Mouse (Mus musculus): ENCODE results near the gene Galr3.
A peak's percentile ranks its signal among the peaks of the same experiment; 100 is the strongest.

Gene Galr3

GRCm38 (mm10) chr15:79052366-79052765 lies 10.7 kb downstream of the Galr3 start:
- DNase-seq (ENCODE audit: low spot score) = no peak

DNA sequence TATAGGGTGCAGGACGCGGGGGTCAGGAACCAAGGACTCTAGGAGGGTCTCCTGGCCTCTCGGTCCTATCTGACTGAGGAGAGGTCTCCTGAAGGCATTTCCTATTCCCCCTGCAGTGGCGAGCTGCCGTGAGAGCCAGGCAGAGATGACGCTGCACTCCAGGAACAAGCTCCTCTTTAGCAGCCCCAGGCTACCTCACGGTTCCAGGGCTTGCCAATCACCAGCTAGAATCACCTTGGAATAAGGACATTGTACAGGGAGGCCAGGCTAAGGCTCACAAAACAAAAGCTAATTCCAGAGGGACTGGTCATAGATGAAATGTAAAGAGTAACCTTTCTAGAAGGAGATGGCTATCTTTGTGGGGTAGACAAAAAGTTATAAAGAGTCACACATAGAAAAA lies 14.9 kb downstream of the Galr3 start:
- DNase-seq (ENCODE audit: low spot score) = no peak

GRCm38 (mm10) chr15:79057850-79058249 lies 16.2 kb downstream of the Galr3 start:
- no peak for DNase-seq (ENCODE audit: low spot score)

- no peak for DNase-seq (ENCODE audit: low spot score)
Observed at GRCm38 (mm10) chr15:79060887-79061565, 19.3 kb downstream of the Galr3 start.

DNA sequence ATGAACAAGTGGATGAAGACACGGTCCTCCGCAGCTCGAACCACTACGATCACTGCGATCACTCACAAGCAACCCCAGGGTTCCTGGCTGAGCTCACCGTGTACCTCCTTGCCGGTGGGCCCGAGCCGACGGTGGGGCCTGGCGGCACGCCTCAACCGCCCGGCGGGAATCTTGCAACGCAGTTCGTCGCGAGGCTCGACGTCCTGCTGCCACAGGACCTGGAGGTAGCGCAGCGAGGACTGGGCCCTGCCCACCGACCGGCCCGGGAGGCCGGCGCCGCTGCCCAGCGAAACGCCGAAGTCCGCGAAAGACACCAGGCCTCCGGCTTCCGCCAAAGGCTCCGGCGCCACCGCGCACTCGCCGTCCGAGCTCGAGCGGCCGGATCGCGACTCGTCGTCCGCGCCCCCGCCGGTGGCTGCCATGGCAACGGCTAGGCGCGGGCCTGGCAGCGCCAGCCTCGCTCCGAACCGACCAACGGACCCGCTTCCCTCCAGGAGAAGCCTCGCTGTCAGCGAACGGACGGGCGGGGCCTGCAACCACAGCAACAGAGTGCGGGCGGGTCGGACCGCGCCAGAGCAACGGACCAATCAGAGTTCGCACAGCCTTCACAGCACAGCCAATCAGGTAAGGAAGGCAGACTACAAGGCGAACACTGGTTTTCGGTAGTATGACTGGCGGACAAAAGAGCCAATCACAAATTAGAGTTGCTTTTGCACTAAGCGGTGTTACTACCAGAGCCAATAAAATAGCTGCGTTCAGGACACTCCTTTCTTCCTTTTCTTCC lies 20.9 kb downstream of the Galr3 start, which contains the start of gene Ankrd54:
Gene Ankrd54, minus strand, starts transcription at position 518 of the 784 bp plus-strand sequence.
- peak; percentile 100 for DNase-seq (ENCODE audit: low spot score)

DNA sequence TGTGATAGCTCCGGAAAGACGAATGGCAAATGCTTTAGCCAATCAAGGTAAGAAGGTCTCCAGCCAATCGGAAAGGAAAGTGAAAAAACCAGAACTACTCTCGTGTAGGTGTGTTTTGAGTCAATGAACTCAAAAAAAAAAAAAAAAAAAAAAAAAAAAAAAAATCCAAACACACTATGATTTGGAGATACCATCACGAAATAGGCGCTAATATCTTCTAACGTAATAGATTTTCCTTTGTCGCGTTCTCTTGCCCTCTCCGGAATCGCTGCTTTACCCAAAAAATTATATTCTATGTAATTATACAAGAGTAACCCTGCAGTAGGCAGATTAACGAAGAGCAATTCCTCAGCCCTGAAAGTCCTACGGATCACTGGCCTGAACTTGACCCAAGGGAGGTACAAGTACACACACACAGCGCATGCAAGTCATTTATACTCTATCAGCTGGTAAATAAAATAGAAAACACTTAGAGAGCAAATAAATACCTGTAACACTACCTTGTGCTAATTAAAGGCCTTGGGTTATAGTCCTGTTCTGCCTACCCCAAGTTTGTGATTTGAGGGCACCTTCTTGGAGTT lies 21.6 kb downstream of the Galr3 start:
- no peak for DNase-seq (ENCODE audit: low spot score)

DNA sequence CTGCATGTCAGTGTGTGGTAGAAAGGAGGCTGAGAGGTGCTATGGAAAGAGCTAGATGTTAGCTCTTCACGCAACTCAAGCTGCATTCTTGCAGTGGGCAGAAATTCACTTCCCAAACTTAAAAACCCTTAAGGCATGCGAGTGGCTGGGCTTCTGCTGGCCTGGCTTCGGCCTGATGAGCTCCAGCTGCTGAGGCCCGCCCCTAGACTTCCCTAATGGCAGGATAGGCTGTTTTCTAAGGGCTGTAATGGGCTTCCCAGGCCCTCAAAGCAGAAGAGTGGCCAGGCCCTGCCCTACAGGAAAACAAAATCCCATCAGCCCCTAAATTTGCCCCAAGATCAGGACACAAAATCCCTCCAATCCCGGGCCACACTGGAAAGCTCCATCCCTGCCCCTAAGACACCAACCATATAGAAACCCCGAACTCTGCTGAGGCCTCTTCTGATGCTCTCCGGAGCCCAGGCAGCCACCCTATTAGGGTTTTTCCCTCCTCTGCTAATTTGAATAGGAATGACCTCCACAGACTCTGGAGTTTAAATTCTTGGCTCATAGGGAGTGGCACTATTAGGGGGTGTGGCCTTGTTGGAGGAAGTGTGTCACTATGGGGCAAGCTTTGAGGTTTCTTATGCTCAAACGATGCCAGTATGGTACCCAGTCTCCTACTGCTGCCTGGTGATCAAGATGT lies 23.5 kb downstream of the Galr3 start:
- DNase-seq (ENCODE audit: low spot score) = no peak

- DNase-seq (ENCODE audit: low spot score) = peak; percentile 52
Observed at GRCm38 (mm10) chr15:79066276-79066675, 24.6 kb downstream of the Galr3 start.

GRCm38 (mm10) chr15:79067631-79068030 lies 25.9 kb downstream of the Galr3 start:
- no peak for DNase-seq (ENCODE audit: low spot score)

- DNase-seq (ENCODE audit: low spot score) = no peak
Observed at GRCm38 (mm10) chr15:79068416-79068815, 26.7 kb downstream of the Galr3 start.

DNA sequence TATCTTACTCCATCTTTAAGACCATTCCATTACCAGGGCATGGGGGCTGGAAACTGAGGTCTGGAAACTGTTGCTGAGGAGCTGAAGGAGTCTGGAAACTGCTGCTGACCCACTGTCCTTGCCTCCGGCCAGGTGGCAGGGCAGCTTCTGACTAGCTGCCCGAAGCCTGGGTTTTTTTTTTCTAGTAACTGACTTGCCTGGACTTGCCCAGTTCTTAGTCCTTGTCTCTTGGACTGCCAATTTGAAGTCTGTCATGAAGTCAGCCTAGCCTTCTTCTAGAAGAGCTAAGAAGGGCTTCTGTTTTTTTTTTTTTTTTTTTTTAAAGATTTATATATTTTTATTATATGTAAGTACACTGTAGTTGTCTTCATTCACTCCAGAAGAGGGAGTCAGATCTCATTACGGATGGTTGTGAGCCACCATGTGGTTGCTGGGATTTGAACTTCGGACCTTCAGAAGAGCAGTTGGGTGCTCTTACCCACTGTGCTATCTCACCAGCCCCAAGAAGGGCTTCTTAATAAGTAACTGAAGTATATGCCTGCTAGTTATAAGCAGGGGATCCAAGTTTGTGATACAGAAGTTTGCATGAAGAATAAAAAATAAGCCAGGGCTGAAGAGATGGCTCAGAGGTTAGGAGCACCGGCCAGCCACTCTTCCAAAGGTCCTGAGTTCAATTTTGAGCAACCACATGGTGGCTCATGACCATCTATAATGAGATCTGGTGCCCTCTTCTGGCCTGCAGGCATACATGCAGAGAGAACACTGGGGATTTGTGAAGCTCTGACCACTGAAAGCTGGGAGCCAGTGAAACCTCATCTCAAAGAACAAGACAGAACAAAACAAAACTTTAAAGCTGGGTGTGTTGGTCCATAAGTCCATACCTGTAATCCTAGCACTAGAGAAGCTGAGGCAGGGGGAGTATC lies 29.7 kb downstream of the Galr3 start:
- DNase-seq (ENCODE audit: low spot score) = peak; percentile 52

DNA sequence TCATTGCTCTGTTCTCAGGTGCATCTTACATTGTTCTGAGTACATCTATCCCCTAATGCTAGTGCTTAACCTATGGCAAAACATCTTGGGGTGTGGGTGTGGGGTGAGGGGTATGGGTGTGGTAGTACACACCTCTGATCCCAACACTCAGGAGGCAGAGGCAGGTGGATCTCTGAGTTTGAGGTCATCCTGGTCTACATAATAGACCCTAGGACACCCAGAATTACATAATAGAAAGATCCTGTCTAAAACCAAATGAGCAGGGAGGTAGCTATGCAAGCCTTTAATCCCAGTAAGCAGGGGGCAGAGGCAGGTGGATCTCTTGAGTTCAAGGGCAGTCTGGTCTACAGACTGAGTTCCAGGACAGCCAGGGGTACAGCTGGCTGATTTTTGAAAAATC lies 32.1 kb downstream of the Galr3 start:
- DNase-seq (ENCODE audit: low spot score) = no peak

- no peak for DNase-seq (ENCODE audit: low spot score)
Observed at GRCm38 (mm10) chr15:79074446-79074845, 32.8 kb downstream of the Galr3 start.

DNA sequence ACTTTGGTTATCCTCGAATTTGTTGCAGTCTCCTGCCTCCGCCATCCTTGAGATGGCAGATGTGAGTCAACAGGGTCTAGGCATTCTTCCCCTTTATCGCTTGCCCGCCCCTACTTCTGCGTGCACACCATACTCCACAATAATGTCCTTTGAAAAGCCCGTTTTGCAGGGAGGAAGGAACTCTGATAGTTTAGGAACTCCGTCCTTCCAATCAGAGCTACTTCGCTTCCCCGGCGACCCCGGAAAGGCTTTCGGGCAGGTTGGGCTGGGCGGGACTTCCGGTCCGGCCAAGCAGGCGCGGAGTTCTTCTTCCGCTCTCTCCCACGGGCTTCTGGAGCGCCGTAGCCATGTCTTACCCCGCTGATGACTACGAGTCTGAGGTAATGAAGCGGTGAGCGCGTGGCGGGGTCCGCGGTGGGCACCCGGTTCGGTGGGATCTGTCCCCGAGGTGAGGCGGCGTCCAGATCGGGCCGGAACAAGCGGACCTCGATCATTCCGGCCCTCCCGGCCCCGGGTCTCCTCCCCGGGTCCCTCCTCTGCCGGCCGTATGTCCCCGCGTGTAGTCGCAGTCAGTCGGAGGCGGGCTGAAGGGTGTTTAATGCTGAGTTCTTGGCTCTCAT lies 33.3 kb downstream of the Galr3 start, which contains the start of gene Eif3l:
Gene Eif3l, plus strand, starts transcription at position 267 of the 620 bp plus-strand sequence.
- peak; percentile 91 for DNase-seq (ENCODE audit: low spot score)

GRCm38 (mm10) chr15:79075658-79076365 lies 34.1 kb downstream of the Galr3 start:
- DNase-seq (ENCODE audit: low spot score) = no peak

DNA sequence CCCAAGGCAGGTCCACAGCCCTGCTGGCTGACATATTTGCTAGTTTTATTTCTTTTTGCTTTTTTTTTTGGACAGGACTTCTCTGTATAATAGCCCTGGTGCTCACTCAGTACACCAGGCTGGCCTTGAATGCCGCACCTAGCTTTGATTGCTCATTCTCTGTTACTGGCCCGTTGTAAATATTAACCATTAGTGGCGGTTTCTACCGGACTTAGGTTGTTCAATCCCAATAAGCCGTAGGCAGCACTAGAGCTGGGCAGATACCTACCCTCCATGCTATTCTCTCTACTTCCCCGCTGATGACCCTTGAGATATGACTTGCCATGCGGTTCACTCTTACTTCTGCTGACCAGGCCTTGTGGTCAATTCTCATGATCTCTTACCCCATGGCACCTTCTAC lies 37.9 kb downstream of the Galr3 start:
- no peak for DNase-seq (ENCODE audit: low spot score)

DNA sequence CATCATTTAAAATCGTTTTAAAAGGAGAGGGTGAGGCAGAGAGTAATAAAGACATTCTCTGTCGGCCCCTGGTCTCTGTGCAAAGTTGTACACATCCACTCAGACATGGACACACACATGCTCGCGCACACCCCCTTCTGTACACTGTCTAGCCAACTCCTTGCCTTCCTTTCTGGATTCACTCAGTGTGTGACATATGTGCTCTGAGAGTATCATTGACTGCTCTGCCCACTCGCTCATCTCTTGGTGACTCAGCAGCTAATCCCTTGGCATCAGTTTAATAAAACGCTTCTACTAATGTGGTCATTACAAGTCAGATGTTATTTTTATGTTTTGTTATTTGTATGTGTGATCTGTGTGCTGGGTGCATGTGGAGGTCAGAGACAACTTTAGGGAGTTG lies 50.6 kb downstream of the Galr3 start:
- no peak for DNase-seq (ENCODE audit: low spot score)

Data from embryo, embryonic 10 days (tissue).